Mouse (Mus musculus) hindbrain, embryonic 15.5 days (tissue): ENCODE measurements at regions not wholly inside any gene's neighbourhood (a gene's known extent, or its start where the extent isn't known, plus 50 kb on each side); places are given as distances from the start of the nearest gene placed in this dataset.

ENCODE experiments used
- ATAC-seq: fragments of 200-750 bp; cut with Nextera tagmentation; 2 replicates; pipeline ENCODE4 v1.8.0; 2017; ENCODE audit warnings: low read depth, moderate number of reproducible peaks, moderate TSS enrichment; ENCODE audit not compliant: low FRiP score
- H3K27ac ChIP-seq: fragments of 300-500 bp; sonication (generic); replicated peaks from 2 replicates; pipeline ENCODE4 v1.5.1; 2015; ENCODE audit warnings: mild to moderate bottlenecking, inconsistent platforms
- H3K27me3 ChIP-seq: fragments of 300-500 bp; sonication (generic); 2 replicates; pipeline ENCODE4 v1.6.1; 2015; ENCODE audit warnings: control low read depth, inconsistent platforms
- H3K36me3 ChIP-seq: fragments of 300-500 bp; sonication (generic); 2 replicates; pipeline ENCODE4 v1.6.1; 2015; ENCODE audit warnings: control low read depth, inconsistent platforms
- H3K4me1 ChIP-seq: fragments of 300-500 bp; sonication (generic); replicated peaks from 2 replicates; pipeline ENCODE4 v1.6.1; 2015; ENCODE audit warnings: control low read depth, inconsistent platforms
- H3K4me2 ChIP-seq: fragments of 300-500 bp; sonication (generic); 2 replicates; pipeline ENCODE4 v1.6.1; 2015; ENCODE audit warnings: moderate library complexity, mild to moderate bottlenecking, inconsistent platforms
- H3K4me3 ChIP-seq: fragments of 300-500 bp; sonication (generic); 2 replicates; pipeline ENCODE4 v1.5.1; 2015; ENCODE audit warnings: mild to moderate bottlenecking, inconsistent platforms
- H3K9ac ChIP-seq: fragments of 300-500 bp; sonication (generic); 2 replicates; pipeline ENCODE4 v1.6.1; 2015; ENCODE audit warnings: inconsistent platforms
- H3K9me3 ChIP-seq: fragments of 300-500 bp; sonication (generic); 2 replicates; pipeline ENCODE4 v1.6.1; 2016; ENCODE audit warnings: control low read depth, inconsistent platforms
- WGBS: fragments of 180-500 bp; shearing (Covaris S2); methylation state at CpG from one replicate; pipeline ENCODE4 v1.1.7; 2015; 5-methylcytosine and 5-hydroxymethylcytosine counted together

GRCm38 (mm10) chr2:48138051-48138611 is 675.8 kb upstream of the Acvr2a start:
- H3K27ac ChIP-seq = no peak overlapping the region
- H3K27me3 ChIP-seq = no peaks in the 10 kb centered on the region
- no peak overlapping the region for H3K4me3 ChIP-seq
- no peaks in the 10 kb centered on the region for H3K4me1 ChIP-seq
- H3K4me2 ChIP-seq = no peak overlapping the region
- no peak for ATAC-seq
- WGBS = 90% methylated on average over 2 of the region's 2 CpGs
- H3K9me3 ChIP-seq = no peaks in the 10 kb centered on the region
- H3K9ac ChIP-seq = no peak overlapping the region
- H3K36me3 ChIP-seq = no peaks in the 10 kb centered on the region

GRCm38 (mm10) chr2:48141281-48141680 is 672.6 kb upstream of the Acvr2a start:
- ATAC-seq = no peak
- H3K9ac ChIP-seq = no peak overlapping the region
- no peaks in the 10 kb centered on the region for H3K4me1 ChIP-seq
- H3K4me2 ChIP-seq = no peak overlapping the region
- no peak overlapping the region for H3K4me3 ChIP-seq
- 92% methylated on average over 2 of the region's 2 CpGs for WGBS
- no peaks in the 10 kb centered on the region for H3K27me3 ChIP-seq
- H3K36me3 ChIP-seq = no peaks in the 10 kb centered on the region
- H3K27ac ChIP-seq = no peak overlapping the region
- H3K9me3 ChIP-seq = no peaks in the 10 kb centered on the region

GRCm38 (mm10) chr2:48154706-48155105 is 659.2 kb upstream of the Acvr2a start:
- no peaks in the 10 kb centered on the region for H3K4me1 ChIP-seq
- H3K27ac ChIP-seq = no peak overlapping the region
- 88% methylated on average over 3 of the region's 3 CpGs for WGBS
- H3K4me3 ChIP-seq = no peak overlapping the region
- no peak for ATAC-seq
- H3K9me3 ChIP-seq = no peaks in the 10 kb centered on the region
- H3K9ac ChIP-seq = no peak overlapping the region
- no peaks in the 10 kb centered on the region for H3K36me3 ChIP-seq
- H3K4me2 ChIP-seq = no peak overlapping the region
- H3K27me3 ChIP-seq = no peaks in the 10 kb centered on the region

- Histone ChIP-seq H3K27ac (no peak overlapping the region), H3K36me3 (no peaks in the 10 kb centered on the region), H3K9ac (no peak overlapping the region), H3K4me3 (no peak overlapping the region), H3K9me3 (no peaks in the 10 kb centered on the region), H3K4me1 (no peaks in the 10 kb centered on the region), H3K27me3 (no peaks in the 10 kb centered on the region), H3K4me2 (no peak overlapping the region)
- ATAC-seq = no peak
- WGBS = 71% methylated on average over 1 of the region's 1 CpGs
Observed at GRCm38 (mm10) chr2:48172626-48173025, 641.3 kb upstream of the Acvr2a start.

GRCm38 (mm10) chr2:48186161-48186560 is 627.7 kb upstream of the Acvr2a start:
- no peak overlapping the region for H3K9ac ChIP-seq
- no peak overlapping the region for H3K4me3 ChIP-seq
- ATAC-seq = no peak
- 91% methylated on average over 1 of the region's 1 CpGs for WGBS
- no peak overlapping the region for H3K27ac ChIP-seq
- H3K27me3 ChIP-seq = no peaks in the 10 kb centered on the region
- H3K4me1 ChIP-seq = 0 out of 2 replicates have a peak, but pooled peaks cover 5% of the 10 kb centered on the region
- no peak overlapping the region for H3K4me2 ChIP-seq
- H3K36me3 ChIP-seq = no peaks in the 10 kb centered on the region
- H3K9me3 ChIP-seq = no peaks in the 10 kb centered on the region

GRCm38 (mm10) chr2:48186609-48187008 is 627.3 kb upstream of the Acvr2a start:
- 46% methylated on average over 2 of the region's 2 CpGs for WGBS
- no peak overlapping the region for H3K9ac ChIP-seq
- no peaks in the 10 kb centered on the region for H3K36me3 ChIP-seq
- no peaks in the 10 kb centered on the region for H3K9me3 ChIP-seq
- H3K27me3 ChIP-seq = no peaks in the 10 kb centered on the region
- no peak overlapping the region for H3K4me2 ChIP-seq
- H3K27ac ChIP-seq = no peak overlapping the region
- ATAC-seq = peak; percentile 84
- no peak overlapping the region for H3K4me3 ChIP-seq
- H3K4me1 ChIP-seq = 0 out of 2 replicates have a peak, but pooled peaks cover 5% of the 10 kb centered on the region

GRCm38 (mm10) chr2:48211804-48212203 is 602.1 kb upstream of the Acvr2a start:
- Histone ChIP-seq H3K27me3 (no peaks in the 10 kb centered on the region), H3K4me2 (no peak overlapping the region), H3K27ac (no peak overlapping the region), H3K4me1 (no peaks in the 10 kb centered on the region), H3K4me3 (no peak overlapping the region), H3K36me3 (no peaks in the 10 kb centered on the region), H3K9ac (no peak overlapping the region), H3K9me3 (no peaks in the 10 kb centered on the region)
- no peak for ATAC-seq
- 79% methylated on average over 1 of the region's 1 CpGs for WGBS

- Histone ChIP-seq H3K4me2 (no peak overlapping the region), H3K27me3 (no peaks in the 10 kb centered on the region), H3K36me3 (no peaks in the 10 kb centered on the region), H3K9ac (no peak overlapping the region), H3K27ac (no peak overlapping the region), H3K4me1 (no peaks in the 10 kb centered on the region), H3K4me3 (no peak overlapping the region), H3K9me3 (no peaks in the 10 kb centered on the region)
- 92% methylated on average over 3 of the region's 3 CpGs for WGBS
- no peak for ATAC-seq
Observed at GRCm38 (mm10) chr2:48220771-48221170, 593.1 kb upstream of the Acvr2a start.

GRCm38 (mm10) chr2:48223084-48223799 is 590.7 kb upstream of the Acvr2a start:
- Histone ChIP-seq H3K27ac (no peak overlapping the region), H3K36me3 (no peaks in the 10 kb centered on the region), H3K4me1 (no peaks in the 10 kb centered on the region), H3K4me2 (no peak overlapping the region), H3K9me3 (no peaks in the 10 kb centered on the region), H3K27me3 (no peaks in the 10 kb centered on the region), H3K4me3 (no peak overlapping the region), H3K9ac (no peak overlapping the region)
- ATAC-seq = no peak
- 91% methylated on average over 2 of the region's 2 CpGs for WGBS

GRCm38 (mm10) chr2:48250174-48250573 is 563.7 kb upstream of the Acvr2a start:
- ATAC-seq = no peak
- Histone ChIP-seq H3K4me1 (no peaks in the 10 kb centered on the region), H3K4me3 (no peak overlapping the region), H3K36me3 (no peaks in the 10 kb centered on the region), H3K9me3 (no peaks in the 10 kb centered on the region), H3K9ac (no peak overlapping the region), H3K27me3 (no peaks in the 10 kb centered on the region), H3K4me2 (no peak overlapping the region), H3K27ac (no peak overlapping the region)
- WGBS = 63% methylated on average over 4 of the region's 4 CpGs

GRCm38 (mm10) chr2:48260299-48260698 is 553.6 kb upstream of the Acvr2a start:
- Histone ChIP-seq H3K4me2 (no peak overlapping the region), H3K9ac (no peak overlapping the region), H3K9me3 (no peaks in the 10 kb centered on the region), H3K4me1 (no peaks in the 10 kb centered on the region), H3K27me3 (no peaks in the 10 kb centered on the region), H3K36me3 (no peaks in the 10 kb centered on the region), H3K27ac (no peak overlapping the region), H3K4me3 (no peak overlapping the region)
- 65% methylated on average over 2 of the region's 2 CpGs for WGBS
- no peak for ATAC-seq
